Mouse (Mus musculus) MEL (cell line): ENCODE data around the gene Vmn1r188. TPM values are rescaled to one million over a fixed set of nuclear protein-coding genes. Genes with fewer than 3 reads are reported as not detected.

Experiments used
- DNase-seq: peaks from one replicate; pipeline ENCODE4 v3.0.0; 2011; ENCODE audit warnings: low read depth, low spot score
- H3K27ac ChIP-seq: 2 replicates; pipeline ENCODE4 v1.5.1; 2012; ENCODE audit warnings: low read depth, mild to moderate bottlenecking, control low read depth, low read length, moderate library complexity; ENCODE audit not compliant: control insufficient read depth
- H3K27me3 ChIP-seq, 2 experiments: fragments of 150-350 bp in 1 of 2; sonication (generic) in 1 of 2; 2 replicates each; pipeline ENCODE4 v1.6.1; 2012; ENCODE audit warnings: low read length in 2 of 2, mild to moderate bottlenecking in 2 of 2, improper control_type of control experiment in 1 of 2, moderate library complexity in 1 of 2; ENCODE audit not compliant: insufficient read depth in 2 of 2, control insufficient read depth in 1 of 2
- H3K36me3 ChIP-seq, 2 experiments: 2 replicates each; pipeline ENCODE4 v1.6.1; 2012 to 2014; ENCODE audit warnings: low read length in 2 of 2, improper control_type of control experiment in 1 of 2, inconsistent platforms in 1 of 2, mild to moderate bottlenecking in 1 of 2; ENCODE audit not compliant: insufficient read depth in 2 of 2, control insufficient read depth in 1 of 2
- H3K4me1 ChIP-seq, 2 experiments: fragments of 150-350 bp in 1 of 2; sonication (generic) in 1 of 2; 2 replicates each; pipeline ENCODE4 v1.6.1; 2012; ENCODE audit warnings: low read length in 2 of 2, improper control_type of control experiment in 1 of 2, mild to moderate bottlenecking in 1 of 2; ENCODE audit not compliant: insufficient read depth in 2 of 2, control insufficient read depth in 1 of 2
- H3K4me3 ChIP-seq, 2 experiments: fragments of 150-350 bp in 1 of 2; sonication (generic) in 1 of 2; 2 replicates each; pipeline ENCODE4 v1.5.1; 2012; ENCODE audit warnings: low read depth in 2 of 2, low read length in 2 of 2, mild to moderate bottlenecking in 2 of 2, moderate library complexity in 2 of 2, control low read depth in 1 of 2, improper control_type of control experiment in 1 of 2; ENCODE audit not compliant: control insufficient read depth in 1 of 2, insufficient read depth in 1 of 2
- H3K79me2 ChIP-seq: 2 replicates; pipeline ENCODE4 v1.6.1; 2012; ENCODE audit warnings: mild to moderate bottlenecking, low read length, moderate library complexity; ENCODE audit not compliant: control insufficient read depth, poor library complexity, insufficient read depth
- H3K9ac ChIP-seq: 2 replicates; pipeline ENCODE4 v1.6.1; 2012; ENCODE audit warnings: low read depth, mild to moderate bottlenecking, control low read depth, low read length, moderate library complexity; ENCODE audit not compliant: control insufficient read depth, poor library complexity, severe bottlenecking
- H3K9me3 ChIP-seq: fragments of 150-350 bp; sonication (generic); replicated peaks from 2 replicates; pipeline ENCODE4 v1.6.1; 2012; ENCODE audit warnings: mild to moderate bottlenecking, low read length, improper control_type of control experiment, moderate library complexity; ENCODE audit not compliant: insufficient read depth
- BHLHE40 ChIP-seq: IDR thresholded peaks from 2 replicates; pipeline ENCODE4 v1.6.1; 2012; ENCODE audit warnings: low read depth, mild to moderate bottlenecking, inconsistent platforms, low read length, improper control_type of control experiment, borderline replicate concordance
- CHD1 ChIP-seq: IDR thresholded peaks from 2 replicates; pipeline ENCODE4 v1.6.1; 2012; ENCODE audit warnings: low read depth, mild to moderate bottlenecking, inconsistent platforms, low read length, improper control_type of control experiment
- CTCF ChIP-seq, 3 experiments: IDR thresholded peaks in 2 of 3; conservative IDR thresholded peaks in 1 of 3; 2 replicates each; pipeline ENCODE4 v1.5.1; 2011 to 2012; ENCODE audit warnings: low read length in 3 of 3, low read depth in 2 of 3, mild to moderate bottlenecking in 2 of 3, improper control_type of control experiment in 1 of 3, inconsistent platforms in 1 of 3, mixed read lengths in 1 of 3, moderate library complexity in 1 of 3; ENCODE audit not compliant: control insufficient read depth in 1 of 3, insufficient read depth in 1 of 3, poor library complexity in 1 of 3, severe bottlenecking in 1 of 3
- GATA1 ChIP-seq: IDR thresholded peaks from 2 replicates; pipeline ENCODE4 v1.6.1; 2011; ENCODE audit warnings: low read depth, low read length, improper control_type of control experiment
- HCFC1 ChIP-seq: IDR thresholded peaks from 2 replicates; pipeline ENCODE4 v1.6.1; 2012; ENCODE audit warnings: low read depth, mild to moderate bottlenecking, inconsistent platforms, low read length, improper control_type of control experiment, moderate library complexity
- JUND ChIP-seq: IDR thresholded peaks from 2 replicates; pipeline ENCODE4 v1.6.1; 2011; ENCODE audit warnings: low read depth, mild to moderate bottlenecking, improper control_type of control experiment, low read length
- MAFK ChIP-seq: IDR thresholded peaks from 2 replicates; pipeline ENCODE4 v1.6.1; 2011; ENCODE audit warnings: low read depth, mild to moderate bottlenecking, low read length, improper control_type of control experiment, borderline replicate concordance
- MAX ChIP-seq: IDR thresholded peaks from 2 replicates; pipeline ENCODE4 v1.6.1; 2011; ENCODE audit warnings: low read length, improper control_type of control experiment
- MEF2A ChIP-seq: IDR thresholded peaks from 2 replicates; pipeline ENCODE4 v1.6.1; 2014; ENCODE audit warnings: low read depth, mild to moderate bottlenecking, inconsistent platforms, low read length, improper control_type of control experiment; ENCODE audit not compliant: poor library complexity, insufficient replicate concordance, severe bottlenecking; ENCODE audit errors: extremely low read depth
- MYB ChIP-seq: IDR thresholded peaks from 2 replicates; pipeline ENCODE4 v1.6.1; 2011; ENCODE audit warnings: mild to moderate bottlenecking, low read depth, low read length, improper control_type of control experiment
- MYC ChIP-seq: IDR thresholded peaks from 2 replicates; pipeline ENCODE4 v1.6.1; 2011; ENCODE audit warnings: low read depth, mild to moderate bottlenecking, low read length, improper control_type of control experiment, moderate library complexity
- NELFE ChIP-seq: IDR thresholded peaks from 2 replicates; pipeline ENCODE4 v1.6.1; 2011; ENCODE audit warnings: low read depth, low read length, improper control_type of control experiment
- NRF1 ChIP-seq: IDR thresholded peaks from 2 replicates; pipeline ENCODE4 v1.6.1; 2014; ENCODE audit warnings: low read depth, mild to moderate bottlenecking, inconsistent platforms, low read length, improper control_type of control experiment, moderate library complexity; ENCODE audit not compliant: poor library complexity, insufficient read depth, severe bottlenecking
- POLR2A ChIP-seq, 2 experiments: IDR thresholded peaks; 2 replicates each; pipeline ENCODE4 v1.6.1; 2011 to 2012; ENCODE audit warnings: low read length in 2 of 2, mild to moderate bottlenecking in 2 of 2, control low read depth in 1 of 2, improper control_type of control experiment in 1 of 2, low read depth in 1 of 2, moderate library complexity in 1 of 2; ENCODE audit not compliant: control insufficient read depth in 1 of 2, insufficient read depth in 1 of 2, poor library complexity in 1 of 2
- POLR2AphosphoS5 ChIP-seq: IDR thresholded peaks from 2 replicates; pipeline ENCODE4 v1.6.1; 2012; ENCODE audit warnings: low read depth, borderline replicate concordance, mild to moderate bottlenecking, inconsistent platforms, low read length, moderate library complexity, mixed read lengths
- RAD21 ChIP-seq: IDR thresholded peaks from 2 replicates; pipeline ENCODE4 v1.6.1; 2011; ENCODE audit warnings: mild to moderate bottlenecking, low read depth, low read length, improper control_type of control experiment
- RCOR1 ChIP-seq: IDR thresholded peaks from 2 replicates; pipeline ENCODE4 v1.6.1; 2012; ENCODE audit warnings: low read depth, mild to moderate bottlenecking, inconsistent platforms, low read length, improper control_type of control experiment
- TBP ChIP-seq: IDR thresholded peaks from 2 replicates; pipeline ENCODE4 v1.8.0; 2011; ENCODE audit warnings: low read depth, low read length, improper control_type of control experiment
- UBTF ChIP-seq: IDR thresholded peaks from 2 replicates; pipeline ENCODE4 v1.6.1; 2012; ENCODE audit warnings: low read depth, mild to moderate bottlenecking, inconsistent platforms, low read length, improper control_type of control experiment, moderate library complexity, borderline replicate concordance; ENCODE audit not compliant: insufficient read depth
- USF2 ChIP-seq, 2 experiments: IDR thresholded peaks; 2 replicates each; pipeline ENCODE4 v1.6.1; 2011 to 2012; ENCODE audit warnings: improper control_type of control experiment in 2 of 2, low read length in 2 of 2, borderline replicate concordance in 1 of 2, inconsistent platforms in 1 of 2, low read depth in 1 of 2, mild to moderate bottlenecking in 1 of 2; ENCODE audit not compliant: insufficient read depth in 1 of 2
- polyA plus RNA-seq, 2 experiments: library from polyadenylated mRNA; stranded (reverse) in 1 of 2; unstranded in 1 of 2; fragments of >175 nt in 1 of 2; fragments of >200 nt in 1 of 2; gene quantifications; 2 replicates each; pipeline versions ENCODE4 v1.2.1 to v1.2.4; 2012; ENCODE audit warnings: low replicate concordance in 2 of 2, low read depth in 1 of 2; ENCODE audit not compliant: insufficient read length in 2 of 2, insufficient read depth in 1 of 2, missing spikeins in 1 of 2
- total RNA-seq: library from RNA; depleted of rRNA; stranded (reverse); fragments of 300-350 nt; gene quantifications from 2 replicates; pipeline ENCODE4 v1.2.3, GENCODE M21; 2012

The Vmn1r188 gene
- total and polyA plus RNA-seq, 3 experiments, result not detected

- H3K27ac ChIP-seq, result peak overlapping the region; percentile 92
- no peak for TF ChIP-seq MAX
- TF ChIP-seq USF2 (IDR thresholded peaks at IDR 0.05; ENCODE audit: borderline replicate concordance in 1 of 2, insufficient read depth in 1 of 2, low read depth in 1 of 2, low read length in 2 of 2), result no peak
- TF ChIP-seq POLR2AphosphoS5, result peak; percentile 98; the same call in 1 of the 2 replicates
- peak; percentile 95 for TF ChIP-seq TBP
- TF ChIP-seq MYB, result no peak
- TF ChIP-seq MAFK, result no peak
- no peak for TF ChIP-seq RAD21
- TF ChIP-seq RCOR1, result no peak
- no peak for TF ChIP-seq MYC
- no peak for TF ChIP-seq NRF1
- TF ChIP-seq MEF2A, result no peak
- no peak for TF ChIP-seq HCFC1
- TF ChIP-seq UBTF, result peak; percentile 95; the same call in 1 of the 2 replicates
- no peak for TF ChIP-seq BHLHE40
- no peak for TF ChIP-seq GATA1
- TF ChIP-seq NELFE, result no peak
- TF ChIP-seq JUND, result no peak
- peak in 1 of 2 experiments; percentile 93; a peak in 3 of 4 replicates for TF ChIP-seq POLR2A (IDR thresholded peaks at IDR 0.05; ENCODE audit: control insufficient read depth in 1 of 2, insufficient read depth in 1 of 2, low read depth in 1 of 2, low read length in 2 of 2, poor library complexity in 1 of 2)
- TF ChIP-seq CTCF (IDR thresholded peaks at IDR 0.05 in 2 of 3, conservative IDR thresholded peaks at IDR 0.05 in 1 of 3; ENCODE audit: control insufficient read depth in 1 of 3, insufficient read depth in 1 of 3, low read depth in 2 of 3, low read length in 3 of 3, poor library complexity in 1 of 3, severe bottlenecking in 1 of 3), result no peak
- no peak for TF ChIP-seq CHD1
- peaks cover 0 to 18% of the 10 kb centered on the region in 2 experiments; a peak in 2 of 4 replicates for H3K36me3 ChIP-seq
- H3K4me3 ChIP-seq, result peak overlapping the region in 1 of 2 experiments; percentile 38; a peak in 1 of 4 replicates
- H3K9ac ChIP-seq, result peak overlapping the region; percentile 73
- DNase-seq, result peak; percentile 93
- H3K9me3 ChIP-seq, result no peaks in the 10 kb centered on the region
- peaks cover 0 to 4% of the 10 kb centered on the region in 2 experiments; a peak in 1 of 4 replicates for H3K4me1 ChIP-seq
- no peaks in the 10 kb centered on the region; the same call in 1 of the 2 replicates for H3K79me2 ChIP-seq
- H3K27me3 ChIP-seq, result no peaks in the 10 kb centered on the region
Observed at GRCm38 (mm10) chr13:22040464-22041141, 43.6 kb upstream of the Vmn1r188 start.
